Mouse (Mus musculus): ENCODE measurements around the gene Taok1.

The Taok1 gene

GRCm38 (mm10) chr11:77507426-77507825, 100.2 kb downstream of the Taok1 start:
- peak in 1 of 2 experiments; percentile 29 for DNase-seq

DNA sequence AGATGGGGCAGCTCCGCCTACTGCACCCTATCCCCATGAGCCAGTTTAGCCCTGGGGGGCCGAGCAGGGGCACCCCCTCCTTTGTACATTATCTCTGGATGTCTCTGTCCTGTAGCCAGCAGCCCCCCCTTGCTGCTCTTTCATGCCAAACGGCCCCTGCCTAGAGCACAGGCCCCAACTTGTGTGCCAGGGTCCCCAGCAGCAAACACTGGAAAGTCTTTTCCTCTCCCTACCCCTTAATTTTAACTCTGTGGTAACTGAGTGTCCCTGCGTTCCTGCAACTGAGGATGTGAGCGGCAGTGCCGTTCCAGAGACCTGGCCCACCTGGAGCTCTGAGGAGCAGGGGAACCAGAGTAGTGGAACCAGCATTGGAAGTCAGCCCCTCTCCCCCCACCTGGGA, 100.7 kb downstream of the Taok1 start:
- no peak for DNase-seq

DNA sequence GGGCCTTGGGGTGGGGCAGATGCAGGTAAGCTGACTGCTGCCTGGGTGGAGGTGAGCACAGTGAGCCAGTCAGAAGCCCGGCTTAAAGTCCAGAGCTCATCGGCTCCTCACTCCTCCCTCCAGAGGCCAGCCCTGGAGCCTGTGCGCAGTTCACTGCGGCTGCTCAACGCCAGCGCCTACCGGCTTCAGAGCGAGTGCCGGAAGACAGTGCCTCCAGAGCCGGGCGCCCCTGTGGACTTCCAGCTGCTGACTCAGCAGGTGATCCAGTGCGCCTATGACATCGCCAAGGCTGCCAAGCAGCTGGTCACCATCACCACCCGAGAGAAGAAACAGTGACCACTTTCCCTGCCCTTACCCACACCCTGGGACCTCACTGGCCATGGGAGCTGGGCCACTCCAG, 101.3 kb downstream of the Taok1 start:
- no peak for DNase-seq

DNA sequence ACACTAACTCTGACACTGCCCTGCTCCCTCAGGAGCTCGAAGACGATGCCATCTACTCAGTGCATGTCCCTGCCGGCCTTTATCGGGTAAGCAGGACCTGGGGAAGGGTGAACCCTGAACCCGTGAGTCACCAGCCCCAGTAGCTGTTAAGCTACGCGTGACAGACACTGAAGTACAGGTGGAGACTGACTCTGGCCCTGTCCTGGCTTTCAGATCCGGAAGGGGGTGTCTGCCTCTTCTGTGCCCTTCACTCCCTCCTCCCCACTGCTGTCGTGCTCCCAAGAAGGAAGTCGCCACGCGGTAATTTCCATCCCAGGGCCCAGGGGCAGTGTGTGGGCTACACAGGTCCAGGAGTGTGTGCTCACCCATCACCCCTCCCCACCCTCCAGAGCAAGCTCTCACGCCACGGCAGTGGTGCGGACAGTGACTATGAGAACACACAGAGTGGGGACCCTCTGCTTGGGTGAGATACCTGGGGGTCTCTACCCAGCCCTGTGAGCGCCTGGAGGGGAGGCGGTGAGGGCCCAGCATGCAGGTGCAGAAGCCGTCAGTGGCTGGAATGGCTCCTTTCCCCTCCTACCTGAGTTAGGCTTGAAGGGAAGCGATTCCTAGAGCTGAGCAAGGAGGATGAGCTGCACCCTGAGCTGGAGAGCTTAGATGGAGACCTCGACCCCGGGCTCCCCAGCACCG, 102.2 kb downstream of the Taok1 start:
- peak in 1 of 2 experiments; percentile 22 for DNase-seq

- peak in 1 of 2 experiments; percentile 24 for DNase-seq
Observed at GRCm38 (mm10) chr11:77504377-77504776, 103.2 kb downstream of the Taok1 start.

- peak; percentile 59 to 78 for DNase-seq
Observed at GRCm38 (mm10) chr11:77503511-77503910, 104.1 kb downstream of the Taok1 start.

- DNase-seq: peak in 1 of 2 experiments; percentile 19
Observed at GRCm38 (mm10) chr11:77502481-77502880, 105.1 kb downstream of the Taok1 start.

DNA sequence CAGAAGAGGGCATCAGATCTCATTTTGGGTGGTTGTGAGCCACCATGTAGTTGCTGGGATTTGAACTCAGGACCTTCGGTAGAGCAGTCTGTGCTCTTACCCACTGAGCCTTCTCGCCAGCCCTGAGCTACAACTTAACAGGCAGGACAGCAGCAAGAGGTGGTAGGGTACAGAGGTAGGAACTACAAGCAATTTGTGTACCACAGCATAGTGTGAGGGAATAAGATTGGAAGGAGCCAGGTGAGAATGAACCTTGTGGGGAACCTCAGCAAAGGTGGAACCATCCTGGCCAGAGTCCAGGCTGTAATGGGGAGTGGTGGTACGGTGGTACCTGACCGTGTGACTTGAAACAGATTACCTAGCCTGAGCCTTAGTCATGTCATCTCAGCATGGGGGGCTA, 105.6 kb downstream of the Taok1 start:
- DNase-seq: peak in 1 of 2 experiments; percentile 14

GRCm38 (mm10) chr11:77501392-77501791, 106.2 kb downstream of the Taok1 start:
- peak; percentile 75 to 86 for DNase-seq

DNA sequence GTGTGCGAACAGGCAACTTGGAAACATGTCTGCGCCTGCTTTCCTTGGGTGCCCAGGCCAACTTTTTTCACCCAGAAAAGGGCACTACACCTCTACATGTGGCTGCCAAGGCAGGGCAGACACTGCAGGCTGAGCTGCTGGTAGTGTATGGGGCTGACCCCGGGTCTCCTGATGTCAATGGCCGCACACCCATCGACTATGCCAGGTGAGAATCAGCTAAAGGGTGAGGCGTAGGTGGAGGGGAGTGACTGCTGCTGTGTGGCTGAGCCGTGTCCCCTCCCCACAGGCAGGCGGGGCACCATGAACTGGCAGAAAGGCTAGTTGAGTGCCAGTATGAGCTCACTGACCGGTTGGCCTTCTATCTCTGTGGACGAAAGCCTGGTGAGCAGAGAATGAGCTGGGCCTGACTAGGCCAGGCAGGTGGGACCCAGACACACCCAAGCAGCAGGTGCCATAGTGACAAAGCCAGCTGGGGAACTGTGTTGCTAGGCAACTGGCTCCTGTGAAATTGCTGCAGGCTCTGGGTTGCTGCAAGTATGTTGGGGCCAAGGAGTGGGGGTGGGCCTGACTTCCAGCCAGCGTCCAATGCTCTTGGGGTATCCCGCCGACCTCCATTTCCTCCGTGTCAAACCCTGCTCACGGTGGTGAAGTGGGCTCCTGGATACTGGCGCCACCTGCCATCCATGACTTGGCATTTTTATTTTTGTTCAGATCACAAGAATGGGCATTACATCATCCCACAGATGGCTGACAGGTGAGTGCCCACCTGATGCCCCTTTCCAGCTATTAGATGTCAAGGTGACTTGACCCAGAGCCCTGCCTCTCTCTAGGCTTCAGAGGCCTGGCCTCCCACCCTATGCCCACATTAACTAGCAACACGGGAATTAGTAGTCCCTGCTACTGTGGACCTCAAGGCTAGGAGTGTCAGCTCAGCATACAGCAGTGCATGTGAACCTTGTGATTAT, 107.0 kb downstream of the Taok1 start:
- DNase-seq: no peak

- DNase-seq: no peak
Observed at GRCm38 (mm10) chr11:77499354-77499753, 108.3 kb downstream of the Taok1 start.

GRCm38 (mm10) chr11:77498261-77499139, 109.1 kb downstream of the Taok1 start:
- DNase-seq: no peak

- peak; percentile 68 to 78 for DNase-seq
Observed at GRCm38 (mm10) chr11:77497851-77498250, 109.8 kb downstream of the Taok1 start.

DNA sequence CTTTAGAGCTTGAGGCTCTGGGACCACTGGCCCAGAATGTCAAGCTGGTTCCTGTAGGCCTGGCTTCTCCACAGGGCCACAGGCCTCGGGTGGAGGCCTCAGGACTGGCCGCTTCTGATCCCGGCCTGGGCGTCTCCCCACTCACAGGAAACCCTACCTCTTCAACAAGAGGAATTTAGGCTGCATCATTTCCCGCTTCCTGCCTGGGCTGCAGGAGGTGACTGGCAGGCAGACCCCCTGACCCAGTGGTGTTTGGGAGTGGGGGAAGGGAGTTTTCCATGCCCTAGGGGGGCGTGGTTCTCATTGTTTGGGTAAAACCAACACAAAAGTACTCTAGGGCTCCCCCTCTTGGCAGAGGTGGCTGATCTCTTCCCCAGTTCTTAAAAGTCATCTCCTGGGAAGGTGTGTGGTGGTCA, 110.3 kb downstream of the Taok1 start:
- DNase-seq: peak; percentile 89 to 91

- DNase-seq: peak in 1 of 2 experiments; percentile 15
Observed at GRCm38 (mm10) chr11:77495507-77495906, 112.1 kb downstream of the Taok1 start.

DNA sequence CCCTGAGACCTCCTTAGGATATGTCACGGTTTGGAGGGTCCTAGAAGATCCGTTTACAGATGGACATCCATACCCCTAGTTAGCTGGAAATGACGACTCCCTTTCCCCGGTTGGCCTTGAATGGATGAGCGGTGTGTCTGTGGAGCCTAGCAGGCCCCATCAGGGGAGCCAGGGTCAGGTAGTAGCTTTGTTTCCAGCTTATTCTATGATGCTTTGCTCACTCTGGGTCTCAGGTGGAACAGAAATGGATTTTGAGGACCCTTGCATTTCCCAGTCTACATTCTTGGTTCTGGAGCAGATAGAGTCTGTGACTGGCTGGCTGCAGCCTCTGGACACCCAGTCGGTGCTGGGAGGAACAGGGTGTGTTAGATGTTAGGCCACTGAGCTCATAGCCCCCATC, 112.8 kb downstream of the Taok1 start:
- no peak for DNase-seq

GRCm38 (mm10) chr11:77494344-77494676, 113.3 kb downstream of the Taok1 start:
- DNase-seq: peak in 1 of 2 experiments; percentile 24

- DNase-seq: peak; percentile 63 to 72
Observed at GRCm38 (mm10) chr11:77493512-77494343, 113.9 kb downstream of the Taok1 start, which contains the start of gene Git1. Git1 (plus strand) TSS chr11:77493562.

- DNase-seq: peak; percentile 95 to 97
Observed at GRCm38 (mm10) chr11:77492911-77493332, 114.7 kb downstream of the Taok1 start.

GRCm38 (mm10) chr11:77492311-77492871, 115.2 kb downstream of the Taok1 start:
- DNase-seq: no peak
